14 mouse cellular contexts compared by ENCODE assay signal in genomic region chr3:123169398-123169797, GRCm38 (mm10).
A peak's percentile ranks its signal among the peaks of the same experiment; 100 is the strongest.
DNase-seq lines count a peak whose midpoint lies in the region; ATAC-seq lines count a peak whose summit lies in the region.
"Had no signal": no experiment of that assay in that cellular context is flagged by ENCODE, and none has a peak within 500 bp of the region (broad histone marks: within the 10 kb centered on the region; RNA-seq: fewer than 3 reads in every experiment).

No protein-coding gene starts in this region.

- no peak overlapping the region for H3K9ac ChIP-seq in forebrain, embryonic 14.5 days (ENCODE audit: low read length)
- H3K9ac ChIP-seq in forebrain, embryonic 13.5 days = no peak overlapping the region
- no peak overlapping the region for H3K9ac ChIP-seq in kidney, embryonic 16.5 days (replicated peaks; ENCODE audit: low read length)
- H3K9ac ChIP-seq in embryonic facial prominence, embryonic 14.5 days (ENCODE audit: low read depth, low read length) = no peak overlapping the region
- H3K9ac ChIP-seq in stomach, embryonic 16.5 days (ENCODE audit: low read length) = no peak overlapping the region
- no peak overlapping the region for H3K9ac ChIP-seq in heart, embryonic 11.5 days (ENCODE audit: low read depth, low read length)
- H3K9ac ChIP-seq: forebrain, embryonic 12.5 days; hindbrain, embryonic 14.5 days had no signal

- H3K27ac ChIP-seq in forebrain, embryonic 14.5 days (ENCODE audit: low read depth, low read length) = no peak overlapping the region
- H3K27ac ChIP-seq in forebrain, embryonic 13.5 days = no peak overlapping the region
- H3K27ac ChIP-seq in kidney, embryonic 16.5 days (ENCODE audit: low read length) = no peak overlapping the region
- peak overlapping the region; percentile 33; the same call in 1 of the 2 replicates for H3K27ac ChIP-seq in embryonic facial prominence, embryonic 14.5 days (replicated peaks; ENCODE audit: low read depth, low read length)
- peak overlapping the region; percentile 72 for H3K27ac ChIP-seq in stomach, embryonic 16.5 days (ENCODE audit: low read length)
- H3K27ac ChIP-seq in heart, embryonic 11.5 days (ENCODE audit: low read depth, low read length) = no peak overlapping the region
- H3K27ac ChIP-seq: forebrain, embryonic 12.5 days; hindbrain, embryonic 10.5 days; hindbrain, embryonic 14.5 days had no signal

- H3K9me3 ChIP-seq in forebrain, embryonic 14.5 days (replicated peaks; ENCODE audit: control insufficient read depth, low read length) = no peaks in the 10 kb centered on the region
- no peaks in the 10 kb centered on the region for H3K9me3 ChIP-seq in forebrain, embryonic 13.5 days (replicated peaks)
- H3K9me3 ChIP-seq in kidney, embryonic 16.5 days (ENCODE audit: low read length) = no peaks in the 10 kb centered on the region
- H3K9me3 ChIP-seq in embryonic facial prominence, embryonic 14.5 days (ENCODE audit: control insufficient read depth, low read length) = no peaks in the 10 kb centered on the region
- no peaks in the 10 kb centered on the region for H3K9me3 ChIP-seq in stomach, embryonic 16.5 days (replicated peaks; ENCODE audit: control insufficient read depth, low read length)
- H3K9me3 ChIP-seq in heart, embryonic 11.5 days (replicated peaks; ENCODE audit: control insufficient read depth, low read length) = no peaks in the 10 kb centered on the region
- H3K9me3 ChIP-seq: forebrain, embryonic 12.5 days; G1E; heart, embryonic 12.5 days; hindbrain, embryonic 10.5 days had no signal

- H3K4me3 ChIP-seq in forebrain, embryonic 14.5 days (ENCODE audit: low read depth, low read length) = no peak overlapping the region
- no peak overlapping the region for H3K4me3 ChIP-seq in forebrain, embryonic 13.5 days
- no peak overlapping the region for H3K4me3 ChIP-seq in kidney, embryonic 16.5 days (ENCODE audit: low read length)
- H3K4me3 ChIP-seq in embryonic facial prominence, embryonic 14.5 days (ENCODE audit: low read depth, low read length) = no peak overlapping the region
- H3K4me3 ChIP-seq in stomach, embryonic 16.5 days (replicated peaks; ENCODE audit: low read length) = no peak overlapping the region
- no peak overlapping the region for H3K4me3 ChIP-seq in heart, embryonic 11.5 days (ENCODE audit: low read depth, low read length)
- H3K4me3 ChIP-seq: forebrain, embryonic 12.5 days; heart, adult 2 months; heart, embryonic 12.5 days; hindbrain, embryonic 10.5 days had no signal

- H3K27me3 ChIP-seq in forebrain, embryonic 14.5 days (replicated peaks; ENCODE audit: control insufficient read depth, insufficient read depth, low read length) = no peaks in the 10 kb centered on the region
- no peaks in the 10 kb centered on the region for H3K27me3 ChIP-seq in forebrain, embryonic 13.5 days
- no peaks in the 10 kb centered on the region for H3K27me3 ChIP-seq in kidney, embryonic 16.5 days (ENCODE audit: insufficient read depth, low read length)
- no peaks in the 10 kb centered on the region for H3K27me3 ChIP-seq in embryonic facial prominence, embryonic 14.5 days (replicated peaks; ENCODE audit: control insufficient read depth, insufficient read depth, low read length)
- no peaks in the 10 kb centered on the region for H3K27me3 ChIP-seq in stomach, embryonic 16.5 days (ENCODE audit: control insufficient read depth, insufficient read depth, low read length)
- no peaks in the 10 kb centered on the region for H3K27me3 ChIP-seq in heart, embryonic 11.5 days (ENCODE audit: control insufficient read depth, insufficient read depth, low read length)
- H3K27me3 ChIP-seq: forebrain, embryonic 12.5 days; heart, embryonic 12.5 days had no signal

- H3K4me1 ChIP-seq in forebrain, embryonic 14.5 days (ENCODE audit: control insufficient read depth, insufficient read depth, low read length) = no peaks in the 10 kb centered on the region
- 0 out of 2 replicates have a peak, but pooled peaks cover 3% of the 10 kb centered on the region for H3K4me1 ChIP-seq in forebrain, embryonic 13.5 days
- H3K4me1 ChIP-seq in kidney, embryonic 16.5 days (ENCODE audit: insufficient read depth, low read length) = peaks cover 27% of the 10 kb centered on the region
- H3K4me1 ChIP-seq in embryonic facial prominence, embryonic 14.5 days (ENCODE audit: control insufficient read depth, insufficient read depth, low read length) = peaks cover 11% of the 10 kb centered on the region; the same call in 1 of the 2 replicates
- H3K4me1 ChIP-seq in stomach, embryonic 16.5 days (ENCODE audit: control insufficient read depth, insufficient read depth, low read length) = peaks cover 14% of the 10 kb centered on the region
- H3K4me1 ChIP-seq in heart, embryonic 11.5 days (ENCODE audit: control insufficient read depth, insufficient read depth, low read length) = peaks cover 26% of the 10 kb centered on the region
- H3K4me1 ChIP-seq: forebrain, embryonic 12.5 days had no signal

- ATAC-seq in forebrain, embryonic 14.5 days = 0 out of 2 replicates have a peak, but pooled peaks have one; percentile 21
- ATAC-seq in forebrain, embryonic 13.5 days = no peak
- ATAC-seq in kidney, embryonic 16.5 days (ENCODE audit: low FRiP score, low TSS enrichment) = peak; percentile 47; the same call in 1 of the 2 replicates
- ATAC-seq in embryonic facial prominence, embryonic 14.5 days (ENCODE audit: low read depth) = peak; percentile 35
- ATAC-seq in stomach, embryonic 16.5 days (ENCODE audit: insufficient read depth, low FRiP score) = no peak
- no peak for ATAC-seq in heart, embryonic 11.5 days (replicated peaks; ENCODE audit: insufficient number of reproducible peaks, low FRiP score, low TSS enrichment)

- 74% methylated on average over 4 of the region's 4 CpGs for WGBS in forebrain, embryonic 14.5 days
- 73% methylated on average over 4 of the region's 4 CpGs for WGBS in forebrain, embryonic 13.5 days
- WGBS in kidney, embryonic 16.5 days = 63% methylated on average over 4 of the region's 4 CpGs
- 30% methylated on average over 4 of the region's 4 CpGs for WGBS in embryonic facial prominence, embryonic 14.5 days
- 56% methylated on average over 4 of the region's 4 CpGs for WGBS in stomach, embryonic 16.5 days
- 68% methylated on average over 4 of the region's 4 CpGs for WGBS in heart, embryonic 11.5 days (ENCODE audit: insufficient replicate concordance)

- no peak overlapping the region for H3K4me2 ChIP-seq in forebrain, embryonic 14.5 days (ENCODE audit: low read length)
- no peak overlapping the region for H3K4me2 ChIP-seq in forebrain, embryonic 13.5 days
- no peak overlapping the region for H3K4me2 ChIP-seq in kidney, embryonic 16.5 days (replicated peaks; ENCODE audit: low read depth, low read length)
- no peak overlapping the region for H3K4me2 ChIP-seq in embryonic facial prominence, embryonic 14.5 days (ENCODE audit: low read depth, low read length)
- H3K4me2 ChIP-seq in stomach, embryonic 16.5 days (ENCODE audit: low read depth, low read length) = no peak overlapping the region
- no peak overlapping the region for H3K4me2 ChIP-seq in heart, embryonic 11.5 days
- H3K4me2 ChIP-seq: forebrain, embryonic 12.5 days; heart, embryonic 12.5 days; hindbrain, embryonic 14.5 days had no signal

- no peaks in the 10 kb centered on the region for H3K36me3 ChIP-seq in forebrain, embryonic 14.5 days (ENCODE audit: control insufficient read depth, insufficient read depth, low read length)
- H3K36me3 ChIP-seq in forebrain, embryonic 13.5 days (ENCODE audit: poor library complexity, severe bottlenecking) = no peaks in the 10 kb centered on the region
- H3K36me3 ChIP-seq in kidney, embryonic 16.5 days (ENCODE audit: insufficient read depth, low read length) = no peaks in the 10 kb centered on the region
- no peaks in the 10 kb centered on the region for H3K36me3 ChIP-seq in embryonic facial prominence, embryonic 14.5 days (ENCODE audit: control insufficient read depth, insufficient read depth, low read length)
- no peaks in the 10 kb centered on the region for H3K36me3 ChIP-seq in stomach, embryonic 16.5 days (ENCODE audit: control insufficient read depth, insufficient read depth, low read length)
- H3K36me3 ChIP-seq in heart, embryonic 11.5 days (ENCODE audit: control insufficient read depth, insufficient read depth, low read length) = no peaks in the 10 kb centered on the region
- H3K36me3 ChIP-seq: forebrain, embryonic 12.5 days; G1E; heart, embryonic 12.5 days; hindbrain, embryonic 10.5 days had no signal

- DNase-seq in forebrain, embryonic 14.5 days (ENCODE audit: low spot score) = no peak
- DNase-seq in kidney, postnatal 36 days = no peak
- no peak for DNase-seq in embryonic facial prominence, embryonic 14.5 days (ENCODE audit: low spot score)
- DNase-seq in frontal cortex, postnatal 36 days (ENCODE audit: low spot score in 2 of 2) = no peak

Comparison
In these comparisons a context has a peak if more than half of its experiments do, and no peak if none do; other contexts are left out.
1. ATAC-seq: peak in forebrain, embryonic 14.5 days (single experiment), kidney, embryonic 16.5 days (single experiment) and embryonic facial prominence, embryonic 14.5 days (single experiment); none in forebrain, embryonic 13.5 days (single experiment), stomach, embryonic 16.5 days (single experiment) and heart, embryonic 11.5 days (single experiment).
2. H3K27ac ChIP-seq: peak in embryonic facial prominence, embryonic 14.5 days (single experiment) and stomach, embryonic 16.5 days (single experiment); none in forebrain, embryonic 14.5 days (single experiment), forebrain, embryonic 13.5 days (single experiment), kidney, embryonic 16.5 days (single experiment) and heart, embryonic 11.5 days (single experiment).